Mouse (Mus musculus): ENCODE data around the gene Myadm.
A peak's percentile ranks its signal among the peaks of the same experiment; 100 is the strongest.

DNA sequence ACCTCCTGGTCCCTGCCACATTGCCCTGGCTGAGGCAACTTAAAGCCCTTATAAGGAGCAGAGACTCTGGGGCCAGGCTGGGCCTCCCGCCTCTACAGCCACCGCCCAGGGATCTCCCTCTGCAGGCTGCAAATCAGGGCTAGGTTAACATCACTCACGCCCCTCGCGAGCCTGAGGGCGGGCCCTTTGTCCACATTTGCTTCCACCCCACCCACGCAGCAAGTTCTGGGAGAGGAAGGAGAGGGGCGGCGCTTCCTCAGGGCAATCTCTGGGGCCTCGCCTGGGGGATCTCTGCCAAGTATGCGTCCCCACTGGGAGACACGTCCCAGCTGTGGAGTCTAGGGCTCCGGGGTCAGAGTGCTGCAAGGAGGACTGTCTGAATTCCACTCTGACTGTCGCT is 3.9 kb downstream of the Myadm start:
- 0 out of 2 replicates have a peak, but pooled peaks have one; percentile 7 for TF ChIP-seq CTCF (IDR thresholded peaks at IDR 0.05; ENCODE audit: low read depth)
- TF ChIP-seq EP300 (IDR thresholded peaks at IDR 0.05; ENCODE audit: low read depth) = no peak

Data from liver, embryonic 14.5 days (tissue).